Mouse (Mus musculus) embryonic facial prominence, embryonic 10.5 days (tissue): Measurements from ENCODE around the gene Tns3. TPM values are rescaled to one million over a fixed set of nuclear protein-coding genes. Genes with fewer than 3 reads are reported as not detected.

ENCODE experiments used
- DNase-seq: peaks from one replicate; pipeline ENCODE4 v3.0.0-alpha.2; 2017; ENCODE audit warnings: low spot score
- H3K27ac ChIP-seq: fragments of 300-500 bp; sonication (generic); replicated peaks from 2 replicates; pipeline ENCODE4 v1.5.1; 2016; ENCODE audit warnings: mild to moderate bottlenecking
- H3K27me3 ChIP-seq: fragments of 300-500 bp; sonication (generic); replicated peaks from 2 replicates; pipeline ENCODE4 v1.6.1; 2016; ENCODE audit warnings: low read depth, mild to moderate bottlenecking; ENCODE audit not compliant: poor library complexity, severe bottlenecking
- H3K36me3 ChIP-seq: fragments of 300-500 bp; sonication (generic); replicated peaks from 2 replicates; pipeline ENCODE4 v1.6.1; 2016; ENCODE audit warnings: mild to moderate bottlenecking, moderate library complexity
- H3K4me1 ChIP-seq: fragments of 300-500 bp; sonication (generic); 2 replicates; pipeline ENCODE4 v1.6.1; 2016
- H3K4me3 ChIP-seq: fragments of 300-500 bp; sonication (generic); 2 replicates; pipeline ENCODE4 v1.5.1; 2016; ENCODE audit warnings: mild to moderate bottlenecking, moderate library complexity
- H3K9me3 ChIP-seq: fragments of 300-500 bp; sonication (generic); 2 replicates; pipeline ENCODE4 v1.6.1; 2016; ENCODE audit warnings: mild to moderate bottlenecking
- WGBS: fragments of 180-500 bp; shearing (Covaris S2); methylation state at CpG from one replicate; pipeline ENCODE4 v1.1.7; 2016; 5-methylcytosine and 5-hydroxymethylcytosine counted together
- polyA plus RNA-seq: library from polyadenylated mRNA; unstranded; fragments of >200 nt; fragmentation: Nextera tagmentation; extraction: Ambion mirVana; gene quantifications from 2 replicates; pipeline ENCODE4 v1.2.1, GENCODE M21; 2016

Gene Tns3
- polyA plus RNA-seq, 1 experiment from 2014 or later: 23.4 TPM

DNA sequence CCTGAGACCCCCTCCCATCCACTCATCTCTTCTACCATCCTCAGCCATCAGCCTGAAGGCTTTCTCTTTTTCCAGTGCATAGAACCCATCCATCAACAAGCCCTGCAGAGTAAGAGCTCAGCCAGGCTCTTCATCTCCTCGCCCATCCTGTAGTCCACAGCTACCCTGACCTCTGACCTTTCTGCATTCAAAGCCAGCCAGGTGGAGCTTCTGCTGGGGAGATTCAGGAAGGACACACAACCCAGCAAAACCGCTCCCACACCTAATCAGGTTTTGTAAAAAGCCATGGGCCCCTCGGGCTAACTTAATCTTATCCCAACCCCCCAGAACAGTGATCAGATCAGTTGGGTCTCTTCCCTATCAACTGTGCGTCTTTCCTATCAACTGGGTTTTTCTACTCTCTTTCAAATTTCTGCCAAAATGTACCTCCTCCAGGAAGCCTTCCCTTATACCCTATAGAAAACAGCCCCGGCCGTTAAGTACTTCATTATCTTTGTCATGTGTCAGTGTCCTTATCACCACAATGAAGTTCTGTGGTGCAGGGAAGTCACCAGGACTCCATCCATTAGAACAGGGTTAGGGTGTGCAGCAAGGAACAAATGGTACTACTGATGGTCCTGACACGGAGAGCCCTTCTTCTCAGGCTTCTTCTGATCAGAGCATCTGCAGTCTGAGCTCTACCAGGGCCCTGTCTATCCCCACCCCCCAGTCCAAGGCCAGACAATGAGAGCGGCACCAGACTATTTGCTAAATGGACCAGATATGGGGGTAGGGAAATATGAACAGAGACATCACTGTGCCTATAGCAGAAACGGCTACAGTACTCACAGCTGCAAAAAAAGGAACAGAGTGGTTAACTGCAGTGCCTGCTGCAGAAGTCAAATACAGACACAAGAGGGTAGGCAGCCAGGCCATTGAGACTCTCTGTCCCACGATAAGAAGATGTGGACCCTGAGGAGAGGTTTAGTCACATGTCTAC lies 26.6 kb downstream of the Tns3 start:
- H3K27me3 ChIP-seq: no peaks in the 10 kb centered on the region
- H3K4me1 ChIP-seq: peaks cover 42% of the 10 kb centered on the region
- H3K36me3 ChIP-seq: peaks cover 3% of the 10 kb centered on the region; the same call in 1 of the 2 replicates
- 83% methylated on average over 10 of the region's 10 CpGs for WGBS
- H3K4me3 ChIP-seq: no peak overlapping the region
- H3K27ac ChIP-seq: no peak overlapping the region
- no peak for DNase-seq
- H3K9me3 ChIP-seq: no peaks in the 10 kb centered on the region

DNA sequence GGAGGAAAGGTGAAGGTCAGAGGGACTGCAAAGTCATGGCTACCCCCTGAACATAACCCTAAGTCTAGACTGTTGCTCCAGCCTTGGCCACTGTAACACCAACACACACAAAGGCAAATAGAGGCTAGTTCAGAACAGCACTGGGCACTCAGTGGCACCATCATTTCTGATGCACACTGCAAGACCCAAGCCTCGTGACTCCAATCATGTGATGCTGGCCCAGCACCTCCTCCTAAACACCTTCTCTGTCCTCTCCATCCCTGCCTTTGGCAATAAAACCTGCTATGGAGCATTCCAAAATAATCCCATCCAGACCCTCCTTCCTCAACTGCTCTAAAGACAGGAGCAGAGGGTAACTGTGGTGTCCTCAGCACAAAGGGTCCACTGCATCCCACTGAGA lies 27.7 kb downstream of the Tns3 start:
- no peak overlapping the region for H3K4me3 ChIP-seq
- DNase-seq: no peak
- no peak overlapping the region for H3K27ac ChIP-seq
- peaks cover 3% of the 10 kb centered on the region; the same call in 1 of the 2 replicates for H3K36me3 ChIP-seq
- 83% methylated on average over 1 of the region's 1 CpGs for WGBS
- H3K27me3 ChIP-seq: no peaks in the 10 kb centered on the region
- H3K9me3 ChIP-seq: no peaks in the 10 kb centered on the region
- peaks cover 39% of the 10 kb centered on the region for H3K4me1 ChIP-seq

DNA sequence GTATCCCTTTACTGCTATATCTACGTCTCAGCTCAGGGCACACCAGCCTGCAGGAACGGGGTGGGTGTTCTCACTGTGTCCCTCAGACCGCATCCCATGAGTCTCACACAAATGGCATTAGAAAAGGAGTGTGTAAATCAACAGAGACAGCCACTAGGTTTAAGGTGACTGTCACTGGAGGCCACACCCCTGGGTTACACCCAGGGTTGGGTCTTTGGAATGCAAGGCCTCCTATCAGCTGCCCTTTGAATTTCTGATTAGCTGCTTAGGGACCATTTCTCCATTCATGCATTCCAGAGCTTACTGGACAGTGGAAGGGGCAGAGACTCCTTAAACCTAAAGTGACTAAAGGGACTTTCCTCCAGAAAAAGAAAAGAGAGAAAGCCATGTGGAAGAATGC lies 28.6 kb downstream of the Tns3 start:
- Histone ChIP-seq H3K9me3 (no peaks in the 10 kb centered on the region), H3K4me1 (peaks cover 30% of the 10 kb centered on the region), H3K27me3 (no peaks in the 10 kb centered on the region), H3K27ac (no peak overlapping the region), H3K36me3 (peaks cover 3% of the 10 kb centered on the region; the same call in 1 of the 2 replicates), H3K4me3 (no peak overlapping the region)
- no peak for DNase-seq
- 81% methylated on average over 3 of the region's 3 CpGs for WGBS

DNA sequence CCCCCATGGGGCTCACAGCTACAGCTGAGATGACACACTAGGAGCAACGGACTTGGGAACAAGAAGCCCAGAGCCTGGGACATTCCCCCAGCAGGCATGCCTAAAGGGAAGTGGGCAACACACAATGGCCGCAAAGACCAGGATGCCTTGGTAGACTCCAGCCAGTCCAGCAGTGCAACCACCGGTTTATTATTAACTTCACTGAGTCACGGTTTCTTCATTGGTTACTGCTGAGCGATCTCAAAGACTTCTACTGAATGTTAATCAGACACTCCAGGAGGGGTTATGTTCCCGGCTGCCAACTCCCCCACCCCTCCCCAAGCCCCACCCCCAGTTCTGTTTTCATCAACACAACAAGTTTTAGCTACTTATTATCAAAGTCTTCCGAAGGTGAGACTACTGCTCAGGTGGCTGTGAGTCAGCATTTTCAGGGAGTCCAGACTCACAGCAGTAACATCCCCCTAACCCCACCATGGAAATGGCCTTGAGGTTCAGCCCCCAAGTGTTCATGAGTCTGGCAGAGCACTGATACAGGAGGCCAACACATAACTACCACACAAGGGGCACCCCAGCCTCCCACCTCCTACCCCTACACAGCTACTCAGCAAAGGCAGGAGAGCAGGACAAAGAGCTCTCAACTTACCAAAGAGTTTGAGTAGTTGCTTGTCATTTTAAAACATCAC lies 29.5 kb downstream of the Tns3 start:
- no peak for DNase-seq
- Histone ChIP-seq H3K27me3 (no peaks in the 10 kb centered on the region), H3K9me3 (no peaks in the 10 kb centered on the region), H3K4me3 (no peak overlapping the region), H3K36me3 (peaks cover 3% of the 10 kb centered on the region; the same call in 1 of the 2 replicates), H3K4me1 (peaks cover 21% of the 10 kb centered on the region), H3K27ac (no peak overlapping the region)
- WGBS: 81% methylated on average over 7 of the region's 7 CpGs

DNA sequence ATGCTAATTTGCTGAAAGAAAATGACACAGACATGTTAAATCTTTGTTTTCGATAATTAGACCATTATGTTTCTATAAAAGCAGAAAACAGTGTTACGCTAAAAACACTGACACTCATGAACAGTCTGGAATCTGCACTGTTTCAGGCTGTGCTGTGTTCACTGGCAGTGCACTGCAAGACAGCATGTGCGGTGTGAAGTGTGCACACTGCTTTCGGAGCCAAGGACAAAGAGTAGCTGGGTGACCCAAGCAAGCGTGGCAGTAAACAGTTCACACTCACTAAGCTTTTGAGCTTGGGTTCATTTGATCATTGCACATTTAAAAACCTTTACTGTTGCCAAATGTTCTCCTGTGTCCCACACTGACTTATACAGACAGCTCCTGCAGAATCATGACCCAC lies 32.2 kb downstream of the Tns3 start:
- H3K4me3 ChIP-seq: no peak overlapping the region
- WGBS: 92% methylated on average over 5 of the region's 5 CpGs
- H3K9me3 ChIP-seq: no peaks in the 10 kb centered on the region
- no peaks in the 10 kb centered on the region for H3K27me3 ChIP-seq
- no peak for DNase-seq
- H3K4me1 ChIP-seq: peaks cover 14% of the 10 kb centered on the region
- H3K27ac ChIP-seq: no peak overlapping the region
- H3K36me3 ChIP-seq: peaks cover 3% of the 10 kb centered on the region

DNA sequence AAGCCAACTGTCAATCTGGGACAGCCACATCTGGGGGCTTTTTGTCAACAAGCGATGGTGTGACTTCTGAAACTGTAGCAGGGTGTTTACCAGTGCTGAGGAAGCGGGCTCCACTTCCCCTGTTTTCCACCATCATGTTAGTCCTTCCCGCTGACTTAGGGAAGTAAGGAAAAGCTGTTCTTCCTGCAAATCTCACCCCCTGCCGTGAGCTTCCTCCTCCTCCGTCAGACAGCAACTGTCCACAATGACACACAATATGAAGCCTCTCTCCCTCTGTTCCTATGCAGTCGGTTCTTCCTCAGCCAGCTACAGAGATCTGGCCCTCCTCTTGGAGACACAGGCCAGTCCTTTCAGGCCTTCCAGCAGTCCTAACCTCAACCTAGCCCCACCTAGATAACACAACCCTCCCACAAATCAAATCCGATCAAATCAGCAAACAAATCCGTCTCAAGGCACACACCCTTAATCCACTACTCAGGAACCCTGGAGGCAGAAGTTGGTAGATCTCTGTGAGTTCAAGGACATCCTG lies 34.4 kb downstream of the Tns3 start:
- Histone ChIP-seq H3K27ac (no peak overlapping the region), H3K9me3 (no peaks in the 10 kb centered on the region), H3K36me3 (peaks cover under 1% of the 10 kb centered on the region), H3K4me3 (no peak overlapping the region), H3K4me1 (peaks cover 36% of the 10 kb centered on the region), H3K27me3 (no peaks in the 10 kb centered on the region)
- no peak for DNase-seq
- 79% methylated on average over 8 of the region's 8 CpGs for WGBS

DNA sequence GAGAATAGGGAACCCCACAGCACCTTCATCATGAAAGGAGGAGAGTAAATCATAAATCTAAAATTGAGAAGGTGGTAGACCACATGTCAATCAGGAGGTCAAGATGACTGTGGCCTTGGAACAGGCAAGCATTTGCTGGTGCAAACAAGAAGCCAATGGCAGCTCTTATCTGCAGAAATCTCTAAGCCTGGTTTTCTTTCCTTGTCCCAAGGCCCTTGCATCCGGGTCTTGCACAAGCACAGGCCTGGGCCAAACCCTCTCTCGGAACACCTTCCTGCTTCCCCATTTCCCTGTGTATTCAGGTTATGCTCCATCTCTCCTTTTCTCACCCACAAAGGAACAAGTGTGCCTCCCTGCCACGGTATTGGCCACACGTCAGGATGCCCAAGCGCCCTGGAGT lies 35.0 kb downstream of the Tns3 start:
- no peaks in the 10 kb centered on the region; the same call in 1 of the 2 replicates for H3K36me3 ChIP-seq
- no peak overlapping the region for H3K27ac ChIP-seq
- no peak overlapping the region for H3K4me3 ChIP-seq
- DNase-seq: no peak
- no peaks in the 10 kb centered on the region for H3K27me3 ChIP-seq
- WGBS: 87% methylated on average over 5 of the region's 5 CpGs
- H3K4me1 ChIP-seq: peaks cover 37% of the 10 kb centered on the region
- no peaks in the 10 kb centered on the region for H3K9me3 ChIP-seq

DNA sequence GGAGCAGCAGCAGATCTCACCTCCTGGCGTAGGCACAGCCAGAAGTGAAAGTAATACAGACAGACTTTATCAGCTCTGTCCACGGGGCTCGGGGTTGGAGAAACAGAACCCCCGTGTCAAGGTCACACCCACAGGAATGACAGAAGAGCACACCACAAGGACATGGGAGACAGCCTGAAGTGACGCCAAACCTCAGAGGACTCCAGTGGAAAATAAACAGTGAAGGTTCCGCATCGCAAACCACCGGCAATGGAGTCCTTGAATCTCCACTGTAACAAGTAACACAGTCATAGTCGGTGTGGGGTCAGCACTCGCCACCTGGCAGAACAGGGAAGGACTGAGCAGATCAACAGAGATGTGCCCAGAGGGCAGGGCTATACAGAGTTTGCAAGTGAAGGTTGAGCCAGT lies 35.5 kb downstream of the Tns3 start:
- H3K9me3 ChIP-seq: no peaks in the 10 kb centered on the region
- DNase-seq: no peak
- WGBS: 78% methylated on average over 10 of the region's 10 CpGs
- no peak overlapping the region for H3K27ac ChIP-seq
- no peaks in the 10 kb centered on the region for H3K27me3 ChIP-seq
- no peaks in the 10 kb centered on the region; the same call in 1 of the 2 replicates for H3K36me3 ChIP-seq
- peaks cover 41% of the 10 kb centered on the region for H3K4me1 ChIP-seq
- no peak overlapping the region for H3K4me3 ChIP-seq

DNA sequence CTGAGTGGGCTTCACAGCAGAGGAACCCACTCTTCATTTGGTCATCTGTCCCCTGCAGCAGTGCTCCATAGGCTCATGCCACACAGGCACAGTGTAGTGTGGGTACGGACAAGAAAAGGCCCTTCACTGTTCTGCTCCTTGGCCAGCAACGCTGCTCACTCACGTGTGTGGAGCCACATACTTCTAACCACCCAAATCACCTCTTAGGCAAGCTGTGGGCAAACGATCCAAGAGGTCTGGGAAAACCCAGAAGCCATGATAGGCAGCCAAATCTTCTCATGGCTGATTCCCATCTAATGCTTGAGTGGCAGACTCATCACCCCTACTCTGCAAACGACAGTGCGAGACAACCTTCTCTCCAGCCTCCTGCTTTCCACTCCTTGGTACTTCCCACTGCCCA lies 37.2 kb downstream of the Tns3 start:
- 91% methylated on average over 6 of the region's 6 CpGs for WGBS

DNA sequence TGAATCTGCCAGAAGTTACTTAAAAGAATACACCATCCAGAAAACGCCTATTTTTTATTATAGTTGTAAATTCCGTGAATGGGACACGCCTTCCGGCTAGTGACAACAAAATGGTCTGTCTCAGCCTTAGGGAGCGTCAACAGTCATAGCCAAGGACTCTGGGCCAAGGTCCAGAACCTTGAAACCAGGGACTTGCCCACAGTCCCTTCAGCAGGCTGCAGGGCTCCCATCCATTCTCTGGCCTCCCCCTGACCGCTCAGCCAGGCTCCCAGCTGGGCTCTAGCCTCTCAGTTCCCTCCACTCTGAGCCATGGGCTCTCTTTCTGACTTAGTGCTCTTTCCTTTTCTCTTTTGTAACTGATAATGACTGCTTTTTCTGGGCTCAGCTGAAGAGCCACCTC lies 37.6 kb downstream of the Tns3 start:
- Histone ChIP-seq H3K4me3 (no peak overlapping the region), H3K27ac (no peak overlapping the region), H3K36me3 (no peaks in the 10 kb centered on the region; the same call in 1 of the 2 replicates), H3K27me3 (no peaks in the 10 kb centered on the region), H3K9me3 (no peaks in the 10 kb centered on the region), H3K4me1 (peaks cover 62% of the 10 kb centered on the region)
- no peak for DNase-seq
- 92% methylated on average over 6 of the region's 6 CpGs for WGBS

More for the DNA sequence above, 37.2 kb downstream of the Tns3 start:
- no peak for DNase-seq
- Histone ChIP-seq H3K4me3 (no peak overlapping the region), H3K27me3 (no peaks in the 10 kb centered on the region), H3K27ac (no peak overlapping the region), H3K4me1 (peaks cover 58% of the 10 kb centered on the region), H3K9me3 (no peaks in the 10 kb centered on the region), H3K36me3 (no peaks in the 10 kb centered on the region; the same call in 1 of the 2 replicates)

DNA sequence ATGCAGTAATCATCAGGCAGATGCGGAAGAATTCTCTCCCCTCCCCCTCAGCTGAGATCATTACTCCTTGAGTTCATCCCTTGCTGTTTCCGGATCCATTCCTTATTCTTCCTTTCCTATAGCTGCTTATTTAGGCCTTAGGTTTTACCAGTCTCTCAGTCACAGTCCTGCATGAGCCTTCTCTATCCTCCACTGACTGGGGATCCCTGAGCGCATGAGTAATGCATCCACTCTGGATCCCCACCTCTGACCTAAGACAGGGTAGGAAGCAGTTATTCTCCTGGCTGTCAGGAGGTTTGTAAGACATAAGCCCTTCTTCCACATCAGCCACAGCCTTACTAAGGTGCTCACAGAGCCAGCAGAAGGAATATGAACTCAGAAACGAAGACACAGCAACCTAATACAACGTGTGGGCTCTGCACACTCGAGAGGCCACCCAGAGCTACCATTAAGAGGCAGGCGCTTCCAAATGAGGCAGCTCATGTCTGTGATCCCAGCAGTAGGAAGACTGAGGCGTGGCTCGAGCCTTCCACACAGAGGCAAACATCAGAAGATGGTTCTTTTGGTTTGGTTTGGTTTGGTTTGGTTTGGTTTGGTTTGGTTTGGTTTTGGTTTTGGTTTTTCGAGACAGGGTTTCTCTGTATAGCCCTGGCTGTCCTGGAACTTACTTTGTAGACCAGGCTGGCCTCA lies 38.3 kb downstream of the Tns3 start:
- H3K27ac ChIP-seq: peak overlapping the region; percentile 98
- H3K4me3 ChIP-seq: no peak overlapping the region; the same call in 1 of the 2 replicates
- no peaks in the 10 kb centered on the region for H3K9me3 ChIP-seq
- no peak for DNase-seq
- no peaks in the 10 kb centered on the region for H3K27me3 ChIP-seq
- 71% methylated on average over 10 of the region's 10 CpGs for WGBS
- H3K36me3 ChIP-seq: no peaks in the 10 kb centered on the region; the same call in 1 of the 2 replicates
- peaks cover 66% of the 10 kb centered on the region for H3K4me1 ChIP-seq

DNA sequence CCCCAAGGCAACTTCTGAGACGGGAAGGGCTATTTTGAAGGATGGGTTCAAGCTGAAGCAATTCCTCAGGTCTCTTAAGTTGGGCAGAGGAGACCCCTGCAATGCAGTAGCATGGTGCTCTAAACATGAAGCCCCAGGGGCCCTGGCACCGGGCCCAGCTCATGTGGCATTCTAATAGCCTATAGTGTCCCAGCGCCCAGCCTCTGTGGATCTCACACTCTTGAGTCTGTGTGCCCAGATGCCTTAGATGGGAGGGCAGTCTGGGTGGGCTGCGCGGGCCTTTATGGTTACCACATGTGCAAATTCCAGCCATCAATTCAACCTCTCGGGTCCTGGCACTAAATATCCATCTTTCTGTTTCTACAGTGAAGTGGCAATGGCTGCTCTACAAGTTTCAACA lies 38.9 kb downstream of the Tns3 start:
- WGBS: 28% methylated on average over 6 of the region's 6 CpGs
- Histone ChIP-seq H3K36me3 (no peaks in the 10 kb centered on the region; the same call in 1 of the 2 replicates), H3K4me3 (peak overlapping the region; percentile 88), H3K4me1 (peaks cover 66% of the 10 kb centered on the region), H3K27ac (peak overlapping the region; percentile 98), H3K27me3 (no peaks in the 10 kb centered on the region), H3K9me3 (no peaks in the 10 kb centered on the region)
- peak; percentile 61 for DNase-seq
